Mouse (Mus musculus) common myeloid progenitor, adult 5-6 weeks (primary cell): ENCODE measurements around the gene Frmd5. TPM values are rescaled to one million over a fixed set of nuclear protein-coding genes. Genes with fewer than 3 reads are reported as not detected.
"Not testable (repeated sequence)": the region's sequence is repeated elsewhere in the genome, so short reads cannot be mapped to it uniquely, and the experiment has no call there.

Experiments used
- ATAC-seq: replicated peaks from 2 replicates; pipeline ENCODE4 v1.8.0; 2016; ENCODE audit warnings: low read depth, mild to moderate bottlenecking, moderate TSS enrichment, inconsistent platforms; ENCODE audit not compliant: poor library complexity, severe bottlenecking
- total RNA-seq: library from RNA; stranded (forward); fragments of 200-1000, 187-1606 nt; gene quantifications from 2 replicates; pipeline ENCODE4 v1.2.3, GENCODE M21; 2017

The Frmd5 gene
- total RNA-seq, 1 experiment from 2014 or later, result not detected

DNA sequence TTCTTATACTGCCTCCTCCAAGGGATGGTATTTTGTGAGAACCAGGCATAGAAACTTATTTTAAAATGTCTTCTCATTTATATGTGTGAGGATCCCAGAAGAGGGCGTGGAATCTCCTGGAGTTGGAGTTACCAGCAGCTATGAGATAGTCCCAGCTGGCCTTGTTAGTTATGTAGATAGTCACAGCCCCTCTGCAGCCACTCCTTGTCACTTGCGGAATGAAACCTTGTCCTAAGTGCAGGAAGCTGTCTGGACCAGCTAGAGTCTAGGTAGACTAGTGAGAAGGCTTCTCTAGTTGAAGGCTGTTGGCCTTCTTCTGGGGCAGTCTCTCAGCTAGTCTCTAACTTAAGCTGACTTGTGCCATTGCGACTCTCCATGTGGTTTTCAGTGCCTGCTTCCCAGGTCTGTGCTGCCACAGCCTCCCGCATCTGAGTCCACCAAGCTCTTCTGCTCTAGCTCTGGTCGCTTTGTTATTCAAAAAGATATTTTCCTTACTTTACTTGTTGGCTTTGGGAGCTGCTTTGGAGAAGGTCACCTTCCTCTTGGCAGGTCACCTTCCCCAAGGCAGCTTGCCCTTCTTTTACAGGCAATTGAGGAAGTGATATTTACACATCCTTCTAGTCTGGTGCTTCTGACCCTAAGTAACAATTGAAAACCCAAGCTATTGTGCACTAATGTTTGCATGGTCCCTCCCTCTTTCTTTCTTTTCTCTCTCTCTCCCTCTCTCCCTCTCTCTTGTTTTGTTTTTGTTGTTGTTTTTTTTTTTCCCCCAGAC, 293.7 kb downstream of the Frmd5 start:
- ATAC-seq, result not testable (repeated sequence)

DNA sequence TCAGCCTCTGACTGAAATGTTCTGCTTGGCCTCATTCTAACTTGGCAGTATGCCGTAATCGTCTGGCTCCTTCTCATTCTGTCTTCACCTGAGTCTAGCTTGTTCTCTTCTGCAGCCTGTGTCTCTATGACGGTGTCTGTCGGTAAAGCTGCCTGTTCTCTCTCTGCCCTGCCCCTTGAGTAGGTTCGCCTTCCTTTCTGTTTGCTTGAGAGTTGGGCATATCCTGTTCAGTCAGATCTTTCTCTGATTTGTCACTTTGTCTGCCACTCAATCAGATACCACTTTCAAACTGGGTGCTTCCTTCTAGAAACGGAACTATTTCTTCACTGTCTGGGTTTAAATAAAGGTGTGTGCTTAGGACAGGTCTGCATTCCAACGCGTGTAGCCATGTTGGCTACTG, 295.5 kb downstream of the Frmd5 start:
- ATAC-seq, result no peak

DNA sequence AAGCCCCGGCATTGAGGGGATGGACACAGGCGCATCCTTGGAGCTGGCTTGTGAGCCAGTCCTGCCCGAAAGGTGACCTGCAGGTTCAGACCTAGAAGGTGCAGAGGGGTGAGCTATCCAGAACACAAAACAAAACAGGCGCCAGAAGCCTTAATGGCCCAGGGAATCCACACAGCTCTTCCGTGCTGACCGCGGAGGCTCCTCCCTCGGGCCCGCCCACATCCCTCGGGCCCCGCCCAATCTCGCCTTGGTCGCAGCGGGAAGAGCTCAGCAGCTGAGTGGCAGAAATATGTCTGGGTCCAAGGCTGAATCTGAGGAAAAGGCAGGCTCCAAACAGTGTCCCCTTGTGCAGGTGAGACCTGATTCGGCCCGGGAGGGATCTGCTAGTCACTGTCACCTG, 297.3 kb downstream of the Frmd5 start:
- 0 out of 2 replicates have a peak, but pooled peaks have one; percentile 31 for ATAC-seq

DNA sequence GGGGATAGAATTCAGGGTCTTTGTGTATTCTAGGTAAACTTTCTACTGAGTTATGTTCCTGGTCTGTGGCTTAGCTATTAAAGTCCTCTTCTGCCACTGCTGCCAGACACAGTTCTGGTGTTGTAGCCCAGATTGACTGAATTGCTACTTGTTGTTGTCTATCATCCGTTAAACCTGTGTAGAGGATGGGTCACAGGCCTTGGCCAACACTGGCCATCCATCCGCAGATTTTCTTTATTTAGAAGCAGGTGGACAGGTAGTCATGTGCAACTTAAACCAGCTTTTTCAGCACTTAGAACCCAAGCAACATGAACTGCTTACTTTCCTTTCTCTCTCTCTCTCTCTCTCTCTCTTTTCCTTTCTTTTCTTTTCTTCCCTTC, 298.9 kb downstream of the Frmd5 start:
- no peak for ATAC-seq

DNA sequence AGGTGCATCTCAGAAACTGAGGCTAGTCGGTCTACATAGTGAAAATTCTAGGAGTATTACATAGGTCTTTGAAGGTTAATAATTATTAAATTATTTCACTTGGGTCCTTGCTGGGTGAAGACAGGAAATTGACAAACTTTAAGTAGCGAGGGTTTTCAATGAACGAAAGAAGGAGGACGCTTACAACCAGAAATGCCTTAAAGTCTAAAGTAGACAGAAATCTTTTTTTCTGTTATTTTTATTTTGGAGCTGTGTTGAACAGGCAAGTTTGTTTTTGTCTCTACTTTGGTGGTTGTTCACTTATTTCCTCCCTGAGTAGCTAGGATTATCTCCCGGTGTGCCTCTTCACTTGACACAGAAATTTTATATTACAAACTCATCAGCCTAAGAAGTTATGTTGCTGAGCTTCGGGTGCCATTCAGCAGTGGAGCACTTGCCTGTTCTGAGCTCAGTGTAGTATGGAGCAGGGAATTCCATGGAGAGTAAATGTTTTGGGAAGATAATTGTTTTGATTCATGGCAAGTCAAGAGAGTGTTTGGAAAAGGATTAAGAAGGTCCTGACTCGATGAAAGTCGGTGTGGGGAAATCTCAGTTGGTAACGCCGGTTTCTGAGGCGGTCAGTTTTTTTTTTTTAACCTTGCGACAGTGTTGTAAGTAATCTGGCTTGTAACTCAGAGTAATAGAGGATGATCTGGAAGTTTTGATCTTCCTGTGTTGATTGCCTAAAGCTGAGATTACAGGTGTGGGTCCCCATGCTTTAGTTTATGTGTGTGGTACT, 299.5 kb downstream of the Frmd5 start:
- no peak for ATAC-seq

DNA sequence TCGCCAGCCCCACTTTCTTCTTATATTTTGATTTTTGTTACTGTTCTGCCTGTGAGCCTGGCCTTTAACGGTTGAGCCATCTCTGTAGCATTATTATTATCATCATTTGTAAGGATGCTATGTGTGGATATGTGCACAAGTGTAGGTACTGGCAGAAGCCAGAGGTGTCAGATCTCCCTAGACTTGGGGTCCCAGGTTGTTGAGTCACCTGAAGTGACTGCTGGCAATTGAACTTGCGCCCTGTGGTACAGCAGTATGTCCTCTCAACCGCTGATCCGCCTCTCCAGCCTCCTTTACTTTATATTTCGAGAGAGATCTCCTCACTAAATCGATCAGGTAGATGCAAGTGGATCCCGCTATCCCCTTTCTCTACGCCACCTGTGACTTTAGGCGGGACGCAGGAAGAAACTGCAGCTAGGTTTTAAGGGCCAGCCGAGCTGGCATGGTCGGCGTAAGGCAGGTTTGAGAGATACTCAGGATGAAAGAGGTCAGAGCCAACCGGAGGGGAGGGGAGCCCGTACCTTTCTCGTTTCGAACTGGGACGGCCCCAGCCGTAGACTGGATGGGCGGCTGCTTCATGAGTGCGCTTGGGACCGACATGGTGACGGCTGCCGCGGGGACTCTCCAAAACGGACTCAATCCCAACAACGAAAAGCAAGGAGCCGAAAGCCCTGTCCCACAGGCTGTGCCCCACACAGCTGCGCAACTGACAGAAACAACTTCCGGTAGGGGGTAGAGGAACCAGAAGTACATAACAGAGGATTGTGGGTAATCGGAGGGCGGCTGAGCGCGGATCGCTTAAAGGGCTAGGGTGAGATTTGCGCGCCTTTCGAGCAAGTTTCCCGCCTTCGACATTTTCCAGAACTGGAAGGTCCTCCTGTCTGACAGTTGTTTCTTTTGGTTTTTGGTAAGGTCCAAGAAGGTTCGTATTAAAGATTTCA, 300.7 kb downstream of the Frmd5 start, which contains the start of the genes Mfap1a and Wdr76:
Gene Mfap1a (minus strand): TSS at position 724 of the 941 bp plus-strand sequence.
Gene Wdr76 (plus strand): TSS at position 782 of the 941 bp plus-strand sequence.
- ATAC-seq, result peak; percentile 97

DNA sequence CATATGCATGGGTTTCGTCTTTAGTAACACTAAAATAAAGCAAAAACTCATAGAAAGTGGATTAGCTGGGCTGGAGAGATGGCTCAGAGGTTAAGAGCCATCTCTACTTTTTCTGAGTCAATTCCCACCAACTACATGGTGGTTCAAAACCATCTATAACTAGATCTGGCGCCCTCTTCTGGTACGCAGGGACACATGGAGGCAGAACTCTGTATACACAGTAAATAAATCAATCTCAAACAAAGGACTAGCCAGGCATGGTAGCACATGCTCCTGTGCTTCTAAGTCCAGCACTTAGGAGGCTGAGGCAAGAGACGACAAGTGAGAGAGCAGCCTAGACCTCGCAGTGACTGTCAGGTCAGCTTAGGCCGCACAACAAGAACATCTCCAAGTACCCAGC, 305.3 kb downstream of the Frmd5 start:
- ATAC-seq, result peak; percentile 55

Other genes with a start within 250 kb of the Frmd5 start
- gene Casc4, start 59.9 kb upstream of the Frmd5 start, total RNA-seq, result 28.7 and 37.5 TPM in 2 replicates
- gene Ctdspl2, start 148.9 kb upstream of the Frmd5 start, total RNA-seq, result 72.6 and 94.4 TPM in 2 replicates
- gene Mageb3, start 149.0 kb upstream of the Frmd5 start, total RNA-seq, result 0.73 TPM in 1 of 2 replicates, not detected in the other
- 42.5 and 44.9 TPM in 2 replicates for gene Eif3j1, start 221.5 kb upstream of the Frmd5 start, total RNA-seq